Mouse (Mus musculus): ENCODE data around the gene Obscn. TPM values are rescaled to one million over a fixed set of nuclear protein-coding genes. Genes with fewer than 3 reads are reported as not detected.

Gene Obscn
- polyA plus RNA-seq, 1 experiment, result 6.2 TPM

- Histone ChIP-seq H3K36me3 (ENCODE audit: control insufficient read depth, insufficient read depth, low read length) (no peaks in the 10 kb centered on the region), H3K4me1 (ENCODE audit: control insufficient read depth, insufficient read depth, low read length) (no peaks in the 10 kb centered on the region), H3K4me3 (ENCODE audit: insufficient read depth, low read depth, low read length) (no peak overlapping the region), H3K27me3 (replicated peaks; ENCODE audit: control insufficient read depth, insufficient read depth, low read length) (no peaks in the 10 kb centered on the region; the same call in 1 of the 2 replicates), H3K27ac (ENCODE audit: insufficient read depth, low read depth, low read length) (no peak overlapping the region)
- no peak for DNase-seq
- TF ChIP-seq POLR2A (IDR thresholded peaks at IDR 0.05; ENCODE audit: low read depth, low read length) (no peak), CTCF (conservative IDR thresholded peaks at IDR 0.05; ENCODE audit: insufficient read depth, insufficient read length, low read depth, low read length) (no peak)
- WGBS, result 59% methylated on average over 18 of the region's 18 CpGs
Measured at GRCm38 (mm10) chr11:59131348-59131919, 4.8 kb downstream of the Obscn start.

- no peak for DNase-seq
Measured at GRCm38 (mm10) chr11:59130782-59131181, 5.4 kb downstream of the Obscn start.

GRCm38 (mm10) chr11:59105945-59106344, 30.3 kb downstream of the Obscn start:
- H3K36me3 ChIP-seq (ENCODE audit: control insufficient read depth, insufficient read depth, low read length), result no peaks in the 10 kb centered on the region
- 98% methylated on average over 5 of the region's 5 CpGs for WGBS
- H3K4me3 ChIP-seq (ENCODE audit: insufficient read depth, low read depth, low read length), result no peak overlapping the region
- no peak overlapping the region for H3K27ac ChIP-seq (ENCODE audit: insufficient read depth, low read depth, low read length)
- DNase-seq, result no peak
- no peaks in the 10 kb centered on the region for H3K27me3 ChIP-seq (replicated peaks; ENCODE audit: control insufficient read depth, insufficient read depth, low read length)
- no peaks in the 10 kb centered on the region for H3K4me1 ChIP-seq (ENCODE audit: control insufficient read depth, insufficient read depth, low read length)
- no peak for TF ChIP-seq POLR2A (IDR thresholded peaks at IDR 0.05; ENCODE audit: low read depth, low read length)

More at GRCm38 (mm10) chr11:59130782-59131181, 5.4 kb downstream of the Obscn start:
- no peaks in the 10 kb centered on the region for H3K4me1 ChIP-seq (ENCODE audit: control insufficient read depth, insufficient read depth, low read length)
- H3K27me3 ChIP-seq (replicated peaks; ENCODE audit: control insufficient read depth, insufficient read depth, low read length), result no peaks in the 10 kb centered on the region; the same call in 1 of the 2 replicates
- WGBS, result 70% methylated on average over 9 of the region's 9 CpGs
- no peak overlapping the region for H3K27ac ChIP-seq (ENCODE audit: insufficient read depth, low read depth, low read length)
- H3K4me3 ChIP-seq (ENCODE audit: insufficient read depth, low read depth, low read length), result no peak overlapping the region
- H3K36me3 ChIP-seq (ENCODE audit: control insufficient read depth, insufficient read depth, low read length), result no peaks in the 10 kb centered on the region
- TF ChIP-seq CTCF (conservative IDR thresholded peaks at IDR 0.05; ENCODE audit: insufficient read depth, insufficient read length, low read depth, low read length) (no peak), POLR2A (IDR thresholded peaks at IDR 0.05; ENCODE audit: low read depth, low read length) (no peak)

GRCm38 (mm10) chr11:59102324-59102723, 33.9 kb downstream of the Obscn start:
- no peak overlapping the region for H3K4me3 ChIP-seq (ENCODE audit: insufficient read depth, low read depth, low read length)
- no peaks in the 10 kb centered on the region for H3K36me3 ChIP-seq (ENCODE audit: control insufficient read depth, insufficient read depth, low read length)
- TF ChIP-seq POLR2A (IDR thresholded peaks at IDR 0.05; ENCODE audit: low read depth, low read length), result no peak
- peak; percentile 31; the same call in 1 of the 2 replicates for TF ChIP-seq CTCF (conservative IDR thresholded peaks at IDR 0.05; ENCODE audit: insufficient read depth, insufficient read length, low read depth, low read length)
- no peak overlapping the region for H3K27ac ChIP-seq (ENCODE audit: insufficient read depth, low read depth, low read length)
- H3K27me3 ChIP-seq (replicated peaks; ENCODE audit: control insufficient read depth, insufficient read depth, low read length), result no peaks in the 10 kb centered on the region
- WGBS, result 71% methylated on average over 3 of the region's 3 CpGs
- H3K4me1 ChIP-seq (ENCODE audit: control insufficient read depth, insufficient read depth, low read length), result no peaks in the 10 kb centered on the region
- DNase-seq, result no peak

- 26% methylated on average over 2 of the region's 2 CpGs for WGBS
- peak; percentile 48 for DNase-seq
- H3K36me3 ChIP-seq (ENCODE audit: control insufficient read depth, insufficient read depth, low read length), result no peaks in the 10 kb centered on the region
- no peak overlapping the region for H3K27ac ChIP-seq (ENCODE audit: insufficient read depth, low read depth, low read length)
- no peaks in the 10 kb centered on the region for H3K27me3 ChIP-seq (replicated peaks; ENCODE audit: control insufficient read depth, insufficient read depth, low read length)
- no peak overlapping the region for H3K4me3 ChIP-seq (ENCODE audit: insufficient read depth, low read depth, low read length)
- no peaks in the 10 kb centered on the region for H3K4me1 ChIP-seq (ENCODE audit: control insufficient read depth, insufficient read depth, low read length)
- peak; percentile 62 for TF ChIP-seq CTCF (conservative IDR thresholded peaks at IDR 0.05; ENCODE audit: insufficient read depth, insufficient read length, low read depth, low read length)
- no peak for TF ChIP-seq POLR2A (IDR thresholded peaks at IDR 0.05; ENCODE audit: low read depth, low read length)
Measured at GRCm38 (mm10) chr11:59098339-59098738, 37.9 kb downstream of the Obscn start.

GRCm38 (mm10) chr11:59097770-59098169, 38.4 kb downstream of the Obscn start:
- TF ChIP-seq CTCF (conservative IDR thresholded peaks at IDR 0.05; ENCODE audit: insufficient read depth, insufficient read length, low read depth, low read length) (no peak), POLR2A (IDR thresholded peaks at IDR 0.05; ENCODE audit: low read depth, low read length) (no peak)
- Histone ChIP-seq H3K4me1 (ENCODE audit: control insufficient read depth, insufficient read depth, low read length) (no peaks in the 10 kb centered on the region), H3K27me3 (replicated peaks; ENCODE audit: control insufficient read depth, insufficient read depth, low read length) (no peaks in the 10 kb centered on the region), H3K4me3 (ENCODE audit: insufficient read depth, low read depth, low read length) (no peak overlapping the region), H3K27ac (ENCODE audit: insufficient read depth, low read depth, low read length) (no peak overlapping the region), H3K36me3 (ENCODE audit: control insufficient read depth, insufficient read depth, low read length) (no peaks in the 10 kb centered on the region)
- WGBS, result 49% methylated on average over 5 of the region's 5 CpGs
- DNase-seq, result no peak

GRCm38 (mm10) chr11:59094213-59094612, 42.0 kb downstream of the Obscn start:
- DNase-seq, result no peak
- H3K27me3 ChIP-seq (replicated peaks; ENCODE audit: control insufficient read depth, insufficient read depth, low read length), result no peaks in the 10 kb centered on the region
- H3K4me3 ChIP-seq (ENCODE audit: insufficient read depth, low read depth, low read length), result no peak overlapping the region
- H3K4me1 ChIP-seq (ENCODE audit: control insufficient read depth, insufficient read depth, low read length), result no peaks in the 10 kb centered on the region
- WGBS, result 65% methylated on average over 4 of the region's 4 CpGs
- H3K36me3 ChIP-seq (ENCODE audit: control insufficient read depth, insufficient read depth, low read length), result no peaks in the 10 kb centered on the region
- TF ChIP-seq POLR2A (IDR thresholded peaks at IDR 0.05; ENCODE audit: low read depth, low read length) (no peak), CTCF (conservative IDR thresholded peaks at IDR 0.05; ENCODE audit: insufficient read depth, insufficient read length, low read depth, low read length) (peak; percentile 36; the same call in 1 of the 2 replicates)
- H3K27ac ChIP-seq (ENCODE audit: insufficient read depth, low read depth, low read length), result no peak overlapping the region
